Mouse (Mus musculus) bone marrow, adult 2 months (tissue): ENCODE measurements around the gene Nubpl.

Experiments
- CTCF ChIP-seq: fragments of 200-500 bp; IDR thresholded peaks from 2 replicates; pipeline ENCODE4 v1.5.1; 2011; ENCODE audit warnings: low read length, control low read depth; ENCODE audit not compliant: control insufficient read depth, insufficient read depth
- POLR2A ChIP-seq: fragments of 200-500 bp; IDR thresholded peaks from 2 replicates; pipeline ENCODE4 v1.6.1; 2011; ENCODE audit warnings: low read depth, mild to moderate bottlenecking, control low read depth, low read length, borderline replicate concordance; ENCODE audit not compliant: control insufficient read depth

DNA sequence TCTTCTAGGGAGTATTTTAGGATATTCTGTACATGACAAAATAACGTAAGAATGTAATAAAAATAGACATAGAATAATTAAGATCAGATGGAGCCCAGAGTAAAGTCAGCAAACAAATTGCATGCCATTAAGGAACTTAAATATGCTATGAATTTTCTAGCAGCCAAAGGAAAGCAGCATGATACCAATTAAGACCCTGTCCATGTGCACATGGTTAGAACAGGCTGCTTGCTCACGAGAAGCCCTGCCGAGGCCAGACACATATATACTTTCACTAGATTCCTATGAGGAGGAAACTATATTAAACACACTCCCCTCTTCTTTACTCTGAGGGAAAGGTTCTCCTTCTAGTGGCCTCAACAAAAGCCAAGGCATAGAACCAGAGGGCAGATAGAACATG lies 189.3 kb downstream of the Nubpl start:
- TF ChIP-seq POLR2A: no peak
- TF ChIP-seq CTCF: no peak
